Mouse (Mus musculus) midbrain, embryonic 13.5 days (tissue): ENCODE results near the gene Vwf. TPM values are rescaled to one million over a fixed set of nuclear protein-coding genes. Genes with fewer than 3 reads are reported as not detected.
A peak's percentile ranks its signal among the peaks of the same experiment; 100 is the strongest.

Experiments used
- ATAC-seq: fragments of 200-750 bp; cut with Nextera tagmentation; 2 replicates; pipeline ENCODE4 v1.8.0; 2017; ENCODE audit warnings: mild to moderate bottlenecking, moderate TSS enrichment, moderate library complexity
- H3K27ac ChIP-seq: fragments of 300-500 bp; sonication (generic); 2 replicates; pipeline ENCODE4 v1.5.1; 2015; ENCODE audit warnings: inconsistent platforms, mild to moderate bottlenecking, moderate library complexity
- H3K27me3 ChIP-seq: fragments of 300-500 bp; sonication (generic); 2 replicates; pipeline ENCODE4 v1.6.1; 2015; ENCODE audit warnings: mild to moderate bottlenecking, inconsistent platforms
- H3K36me3 ChIP-seq: fragments of 300-500 bp; sonication (generic); 2 replicates; pipeline ENCODE4 v1.6.1; 2015; ENCODE audit warnings: mild to moderate bottlenecking, inconsistent platforms
- H3K4me1 ChIP-seq: fragments of 300-500 bp; sonication (generic); replicated peaks from 2 replicates; pipeline ENCODE4 v1.6.1; 2015; ENCODE audit warnings: inconsistent platforms
- H3K4me2 ChIP-seq: fragments of 300-500 bp; sonication (generic); replicated peaks from 2 replicates; pipeline ENCODE4 v1.6.1; 2015; ENCODE audit warnings: moderate library complexity, mild to moderate bottlenecking, inconsistent platforms
- H3K4me3 ChIP-seq: fragments of 300-500 bp; sonication (generic); replicated peaks from 2 replicates; pipeline ENCODE4 v1.5.1; 2015; ENCODE audit warnings: mild to moderate bottlenecking, inconsistent platforms
- H3K9ac ChIP-seq: fragments of 300-500 bp; sonication (generic); replicated peaks from 2 replicates; pipeline ENCODE4 v1.6.1; 2015; ENCODE audit warnings: mild to moderate bottlenecking, inconsistent platforms
- H3K9me3 ChIP-seq: fragments of 300-500 bp; sonication (generic); 2 replicates; pipeline ENCODE4 v1.6.1; 2016; ENCODE audit warnings: mild to moderate bottlenecking, inconsistent platforms
- WGBS: fragments of 180-500 bp; shearing (Covaris S2); methylation state at CpG from one replicate; pipeline ENCODE4 v1.1.7; 2015; 5-methylcytosine and 5-hydroxymethylcytosine counted together
- polyA plus RNA-seq: library from polyadenylated mRNA; unstranded; fragments of >200 nt; fragmentation: Nextera tagmentation; extraction: Ambion mirVana; gene quantifications from 2 replicates; pipeline ENCODE4 v1.2.1, GENCODE M21; 2015

The Vwf gene
- polyA plus RNA-seq, 1 experiment from 2014 or later: 8.4 TPM

DNA sequence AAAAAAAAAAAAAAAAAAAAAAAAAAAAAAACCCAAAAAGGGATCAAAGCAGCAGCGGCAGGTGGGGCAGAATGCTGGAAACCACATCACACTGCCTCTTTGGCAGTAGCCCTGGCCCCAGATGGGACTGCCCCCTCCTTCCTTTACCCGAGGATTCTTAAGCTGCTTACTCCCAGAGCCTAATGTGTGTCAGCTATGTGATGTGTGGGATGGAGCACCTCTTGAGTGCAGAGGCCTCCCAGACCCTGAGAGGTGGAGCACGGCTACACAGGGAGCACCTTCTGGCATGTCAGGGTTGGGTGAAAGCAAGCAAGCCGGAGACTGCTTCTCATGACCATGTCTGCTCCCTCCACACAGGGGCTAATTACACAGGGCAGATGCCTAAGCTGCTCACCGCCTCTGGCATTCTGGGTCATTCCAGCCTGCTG is 180.9 kb downstream of the Vwf start:
- ATAC-seq: peak; percentile 67; the same call in 1 of the 2 replicates
- Histone ChIP-seq H3K9me3 (no peaks in the 10 kb centered on the region), H3K4me1 (no peaks in the 10 kb centered on the region), H3K4me3 (no peak overlapping the region), H3K27ac (no peak overlapping the region), H3K27me3 (no peaks in the 10 kb centered on the region), H3K9ac (no peak overlapping the region), H3K4me2 (no peak overlapping the region), H3K36me3 (no peaks in the 10 kb centered on the region)
- 48% methylated on average over 5 of the region's 5 CpGs for WGBS

DNA sequence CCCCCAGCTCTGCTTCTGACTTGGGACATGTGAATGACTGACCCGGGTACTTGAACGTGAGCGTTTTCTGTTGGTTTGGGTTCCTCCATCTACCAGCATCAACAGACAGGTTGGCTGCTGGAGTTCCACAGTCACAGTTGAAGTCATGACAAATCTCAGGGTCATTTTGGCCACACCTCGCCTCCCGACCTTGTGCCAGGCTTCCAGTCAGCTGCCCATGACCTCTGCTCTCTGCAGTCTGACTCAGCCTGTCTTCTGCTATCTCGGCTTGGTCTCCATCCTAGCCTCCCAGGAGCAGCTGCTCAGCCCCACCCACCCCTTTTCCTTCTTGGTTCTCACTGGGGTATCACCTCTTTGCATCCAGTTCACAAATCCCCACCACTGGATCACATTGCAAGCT is 182.9 kb downstream of the Vwf start:
- Histone ChIP-seq H3K9ac (no peak overlapping the region), H3K27ac (no peak overlapping the region), H3K36me3 (no peaks in the 10 kb centered on the region), H3K27me3 (no peaks in the 10 kb centered on the region), H3K4me2 (no peak overlapping the region), H3K4me3 (no peak overlapping the region), H3K9me3 (no peaks in the 10 kb centered on the region), H3K4me1 (no peaks in the 10 kb centered on the region)
- no peak for ATAC-seq
- 83% methylated on average over 6 of the region's 6 CpGs for WGBS

DNA sequence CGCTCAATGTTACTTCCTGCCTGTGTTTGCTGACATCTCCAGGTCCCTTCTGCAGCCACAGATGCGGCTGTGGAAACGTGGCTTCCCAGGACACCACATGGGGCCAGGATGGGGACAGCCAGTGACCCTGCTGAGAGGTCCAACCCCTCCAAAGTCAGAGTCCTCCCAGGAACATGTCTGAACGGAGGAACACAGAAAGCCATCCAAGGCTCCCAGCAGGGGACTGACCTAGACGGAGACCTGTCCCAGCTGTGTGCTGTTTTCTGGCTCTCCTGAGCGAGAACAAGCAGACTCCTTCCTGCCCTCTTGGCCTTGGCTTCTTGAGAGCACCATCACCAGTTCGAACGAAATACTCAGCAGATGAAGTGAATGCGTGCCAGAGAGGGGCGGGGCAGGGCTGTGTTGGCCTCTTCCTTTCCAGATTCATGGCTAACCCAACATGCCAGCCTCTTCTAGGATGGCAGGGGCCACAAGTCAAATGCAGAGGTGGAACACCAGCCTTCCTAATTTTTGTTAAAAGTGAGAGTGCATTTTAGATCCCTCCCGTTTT is 183.5 kb downstream of the Vwf start:
- no peaks in the 10 kb centered on the region for H3K36me3 ChIP-seq
- H3K4me2 ChIP-seq: no peak overlapping the region
- H3K9me3 ChIP-seq: no peaks in the 10 kb centered on the region
- H3K9ac ChIP-seq: no peak overlapping the region
- H3K4me1 ChIP-seq: no peaks in the 10 kb centered on the region
- no peaks in the 10 kb centered on the region for H3K27me3 ChIP-seq
- H3K27ac ChIP-seq: no peak overlapping the region
- H3K4me3 ChIP-seq: no peak overlapping the region
- no peak for ATAC-seq
- 69% methylated on average over 11 of the region's 11 CpGs for WGBS

Other genes starting within 250 kb of the Vwf start
- gene Ltbr, start 232.9 kb upstream of the Vwf start, polyA plus RNA-seq: 11.3 and 13.3 TPM in 2 replicates
- gene Scnn1a, start 226.1 kb upstream of the Vwf start, polyA plus RNA-seq: 0.39 and 0.46 TPM in 2 replicates
- 10.2 and 12.1 TPM in 2 replicates for gene Tnfrsf1a, start 197.4 kb upstream of the Vwf start, polyA plus RNA-seq
- gene Plekhg6, start 166.0 kb upstream of the Vwf start, polyA plus RNA-seq: 0.08 and 0.23 TPM in 2 replicates
- 33.0 and 36.0 TPM in 2 replicates for gene Cd9, start 52.0 kb upstream of the Vwf start, polyA plus RNA-seq
- 0.23 and 0.24 TPM in 2 replicates for gene Ano2, start 143.6 kb downstream of the Vwf start, polyA plus RNA-seq